Mouse (Mus musculus) forebrain, postnatal 0 days (tissue): ENCODE data around the gene Myo3b. TPM values are rescaled to one million over a fixed set of nuclear protein-coding genes. Genes with fewer than 3 reads are reported as not detected.

Experiments used
- ATAC-seq: fragments of 200-750 bp; cut with Nextera tagmentation; 2 replicates; pipeline ENCODE4 v1.8.0; 2017; ENCODE audit warnings: mild to moderate bottlenecking, moderate library complexity
- DNase-seq: peaks from one replicate; pipeline ENCODE4 v3.0.0-alpha.2; 2015
- H3K27ac ChIP-seq: fragments of 300-500 bp; sonication (generic); 2 replicates; pipeline ENCODE4 v1.5.1; 2014; ENCODE audit warnings: low read depth, mild to moderate bottlenecking, antibody characterized with exemption, low read length, moderate library complexity, mixed read lengths
- H3K27me3 ChIP-seq: fragments of 300-500 bp; sonication (generic); 2 replicates; pipeline ENCODE4 v1.6.1; 2014; ENCODE audit warnings: mild to moderate bottlenecking, low read length, mixed read lengths; ENCODE audit not compliant: insufficient read depth
- H3K36me3 ChIP-seq: fragments of 300-500 bp; sonication (generic); 2 replicates; pipeline ENCODE4 v1.6.1; 2014; ENCODE audit warnings: mild to moderate bottlenecking, moderate library complexity; ENCODE audit not compliant: insufficient read depth
- H3K4me1 ChIP-seq: fragments of 300-500 bp; sonication (generic); 2 replicates; pipeline ENCODE4 v1.6.1; 2014; ENCODE audit warnings: antibody characterized with exemption; ENCODE audit not compliant: insufficient read depth
- H3K4me2 ChIP-seq: fragments of 300-500 bp; sonication (generic); 2 replicates; pipeline ENCODE4 v1.6.1; 2014; ENCODE audit warnings: low read depth, mild to moderate bottlenecking, moderate library complexity
- H3K4me3 ChIP-seq: fragments of 300-500 bp; sonication (generic); 2 replicates; pipeline ENCODE4 v1.5.1; 2014; ENCODE audit warnings: low read depth, low read length, mixed read lengths
- H3K9ac ChIP-seq: fragments of 300-500 bp; sonication (generic); 2 replicates; pipeline ENCODE4 v1.6.1; 2014; ENCODE audit warnings: mild to moderate bottlenecking
- H3K9me3 ChIP-seq: fragments of 300-500 bp; sonication (generic); 2 replicates; pipeline ENCODE4 v1.6.1; 2016; ENCODE audit warnings: low read length
- CTCF ChIP-seq: sonication (generic); IDR thresholded peaks from 2 replicates; pipeline ENCODE4 v1.5.1; 2016; ENCODE audit warnings: antibody characterized with exemption, control low read depth, low read depth
- WGBS: fragments of 180-500 bp; shearing (Covaris S2); extraction: QIAGEN DNeasy Blood & Tissue Kit; methylation state at CpG from one replicate; pipeline ENCODE4 v1.1.7; 2014; 5-methylcytosine and 5-hydroxymethylcytosine counted together
- polyA plus RNA-seq: library from polyadenylated mRNA; unstranded; fragments of >200 nt; fragmentation: Nextera tagmentation; extraction: Ambion mirVana; gene quantifications from 2 replicates; pipeline ENCODE4 v1.2.1, GENCODE M21; 2015
- total RNA-seq: library from RNA; depleted of rRNA; stranded (reverse); fragments of >200 nt; gene quantifications from 2 replicates; pipeline ENCODE4 v1.2.3, GENCODE M21; 2014

The Myo3b gene
- total and polyA plus RNA-seq, 2 experiments from 2014 or later = 0.36 to 2.0 TPM

- no peaks in the 10 kb centered on the region for H3K9me3 ChIP-seq
- ATAC-seq = peak; percentile 32; the same call in 1 of the 2 replicates
Observed at GRCm38 (mm10) chr2:70407729-70408128, 368.8 kb downstream of the Myo3b start.

GRCm38 (mm10) chr2:70410298-70410885 is 371.5 kb downstream of the Myo3b start:
- H3K4me3 ChIP-seq = no peak overlapping the region
- ATAC-seq = peak; percentile 61
- no peak overlapping the region for H3K9ac ChIP-seq
- no peak overlapping the region for H3K27ac ChIP-seq
- H3K4me1 ChIP-seq = 0 out of 2 replicates have a peak, but pooled peaks cover 11% of the 10 kb centered on the region
- H3K36me3 ChIP-seq = no peaks in the 10 kb centered on the region
- WGBS = 35% methylated on average over 4 of the region's 4 CpGs
- no peak overlapping the region for H3K4me2 ChIP-seq
- TF ChIP-seq CTCF = no peak
- no peaks in the 10 kb centered on the region for H3K27me3 ChIP-seq
- no peaks in the 10 kb centered on the region for H3K9me3 ChIP-seq
- DNase-seq = peak; percentile 51

More at GRCm38 (mm10) chr2:70407729-70408128, 368.8 kb downstream of the Myo3b start:
- Histone ChIP-seq H3K36me3 (no peaks in the 10 kb centered on the region), H3K27ac (no peak overlapping the region), H3K27me3 (no peaks in the 10 kb centered on the region), H3K4me2 (no peak overlapping the region), H3K9ac (no peak overlapping the region), H3K4me1 (0 out of 2 replicates have a peak, but pooled peaks cover 11% of the 10 kb centered on the region), H3K4me3 (no peak overlapping the region)
- no peak for TF ChIP-seq CTCF
- WGBS = 54% methylated on average over 5 of the region's 5 CpGs
- DNase-seq = no peak

- WGBS = 77% methylated on average over 13 of the region's 13 CpGs
- DNase-seq = no peak
Observed at GRCm38 (mm10) chr2:70412315-70412714, 373.4 kb downstream of the Myo3b start.

GRCm38 (mm10) chr2:70414386-70414785 is 375.5 kb downstream of the Myo3b start:
- Histone ChIP-seq H3K36me3 (no peaks in the 10 kb centered on the region), H3K9me3 (no peaks in the 10 kb centered on the region), H3K4me1 (0 out of 2 replicates have a peak, but pooled peaks cover 5% of the 10 kb centered on the region), H3K4me2 (no peak overlapping the region), H3K27ac (no peak overlapping the region), H3K27me3 (no peaks in the 10 kb centered on the region), H3K4me3 (no peak overlapping the region), H3K9ac (no peak overlapping the region)
- TF ChIP-seq CTCF = no peak
- no peak for DNase-seq
- no peak for ATAC-seq
- 86% methylated on average over 1 of the region's 1 CpGs for WGBS

More at GRCm38 (mm10) chr2:70412315-70412714, 373.4 kb downstream of the Myo3b start:
- no peak for TF ChIP-seq CTCF
- H3K27ac ChIP-seq = no peak overlapping the region
- H3K4me1 ChIP-seq = 0 out of 2 replicates have a peak, but pooled peaks cover 5% of the 10 kb centered on the region
- no peak overlapping the region for H3K4me3 ChIP-seq
- H3K9me3 ChIP-seq = no peaks in the 10 kb centered on the region
- H3K36me3 ChIP-seq = no peaks in the 10 kb centered on the region
- H3K9ac ChIP-seq = no peak overlapping the region
- no peaks in the 10 kb centered on the region for H3K27me3 ChIP-seq
- ATAC-seq = no peak
- H3K4me2 ChIP-seq = no peak overlapping the region

- Histone ChIP-seq H3K9me3 (no peaks in the 10 kb centered on the region), H3K27ac (no peak overlapping the region), H3K4me2 (no peak overlapping the region), H3K36me3 (no peaks in the 10 kb centered on the region), H3K9ac (no peak overlapping the region), H3K4me3 (no peak overlapping the region), H3K4me1 (0 out of 2 replicates have a peak, but pooled peaks cover 4% of the 10 kb centered on the region), H3K27me3 (no peaks in the 10 kb centered on the region)
- ATAC-seq = no peak
- no peak for TF ChIP-seq CTCF
- 82% methylated on average over 1 of the region's 1 CpGs for WGBS
- no peak for DNase-seq
Observed at GRCm38 (mm10) chr2:70415521-70415920, 376.6 kb downstream of the Myo3b start.

GRCm38 (mm10) chr2:70419336-70419735 is 380.4 kb downstream of the Myo3b start:
- 77% methylated on average over 6 of the region's 6 CpGs for WGBS
- ATAC-seq = no peak
- H3K36me3 ChIP-seq = no peaks in the 10 kb centered on the region
- H3K4me2 ChIP-seq = no peak overlapping the region
- no peak overlapping the region for H3K9ac ChIP-seq
- TF ChIP-seq CTCF = no peak
- H3K9me3 ChIP-seq = no peaks in the 10 kb centered on the region
- H3K27me3 ChIP-seq = no peaks in the 10 kb centered on the region
- H3K27ac ChIP-seq = no peak overlapping the region
- DNase-seq = no peak
- H3K4me1 ChIP-seq = no peaks in the 10 kb centered on the region
- no peak overlapping the region for H3K4me3 ChIP-seq

GRCm38 (mm10) chr2:70421144-70421874 is 382.4 kb downstream of the Myo3b start:
- WGBS = 79% methylated on average over 13 of the region's 13 CpGs
- DNase-seq = no peak
- Histone ChIP-seq H3K4me1 (no peaks in the 10 kb centered on the region), H3K27me3 (no peaks in the 10 kb centered on the region), H3K27ac (no peak overlapping the region), H3K9ac (no peak overlapping the region), H3K4me2 (no peak overlapping the region), H3K4me3 (no peak overlapping the region), H3K9me3 (no peaks in the 10 kb centered on the region), H3K36me3 (no peaks in the 10 kb centered on the region)
- no peak for TF ChIP-seq CTCF
- ATAC-seq = peak; percentile 58; the same call in 1 of the 2 replicates
